ENCODE assay signal across 21 mouse cellular contexts in the genomic region with DNA sequence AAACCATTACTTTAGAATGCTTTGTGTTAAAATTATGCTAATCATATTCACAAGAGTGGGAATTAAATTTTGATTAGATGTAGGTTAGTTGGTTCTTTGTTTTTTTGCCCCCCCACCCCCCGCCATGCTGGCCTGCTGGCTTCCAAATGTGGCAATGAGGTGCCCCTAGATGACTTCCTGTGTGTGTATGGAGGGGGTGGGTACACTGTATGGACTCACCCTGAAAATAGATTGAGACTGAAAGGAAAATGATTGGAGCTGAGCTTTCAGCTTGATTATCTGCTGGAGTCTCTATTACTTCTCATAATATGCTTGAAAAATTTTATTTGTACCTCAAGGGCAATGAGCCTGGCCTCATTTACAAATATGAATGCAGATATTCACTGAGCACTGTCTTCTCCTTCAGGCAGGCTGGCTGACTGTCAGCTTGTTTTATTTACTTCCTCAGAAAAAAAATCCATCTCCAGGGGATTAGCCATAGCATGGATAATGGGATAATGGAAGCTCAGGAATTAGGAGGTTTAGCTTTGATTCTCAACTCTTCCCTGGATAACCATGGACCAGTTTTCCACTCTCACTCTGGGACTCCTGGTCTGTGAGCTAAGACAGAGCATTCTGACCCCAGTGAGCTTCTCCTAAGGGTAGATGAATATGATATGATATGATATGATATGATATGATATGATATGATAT.
DNase-seq lines count a peak whose midpoint lies in the region; ATAC-seq lines count a peak whose summit lies in the region.
"Had no signal": no experiment of that assay in that cellular context is flagged by ENCODE, and none has a peak within 500 bp of the region (broad histone marks: within the 10 kb centered on the region; RNA-seq: fewer than 3 reads in every experiment).

No protein-coding gene starts in this region.

- H3K9ac ChIP-seq in forebrain, embryonic 13.5 days: no peak overlapping the region
- no peak overlapping the region for H3K9ac ChIP-seq in forebrain, embryonic 16.5 days (replicated peaks; ENCODE audit: low read depth, low read length)
- no peak overlapping the region for H3K9ac ChIP-seq in midbrain, embryonic 16.5 days (ENCODE audit: low read depth, low read length)
- H3K9ac ChIP-seq: kidney, embryonic 15.5 days; limb, embryonic 13.5 days; liver, embryonic 13.5 days; stomach, embryonic 15.5 days had no signal

- no peak overlapping the region for H3K4me2 ChIP-seq in forebrain, embryonic 13.5 days
- H3K4me2 ChIP-seq in forebrain, embryonic 16.5 days (ENCODE audit: low read length): no peak overlapping the region
- H3K4me2 ChIP-seq in midbrain, embryonic 16.5 days (ENCODE audit: low read length): no peak overlapping the region
- H3K4me2 ChIP-seq: kidney, embryonic 15.5 days; limb, embryonic 13.5 days; liver, embryonic 13.5 days; stomach, embryonic 15.5 days had no signal

- H3K27ac ChIP-seq in forebrain, embryonic 13.5 days: no peak overlapping the region
- H3K27ac ChIP-seq in forebrain, embryonic 16.5 days (ENCODE audit: low read length): no peak overlapping the region
- no peak overlapping the region for H3K27ac ChIP-seq in midbrain, embryonic 16.5 days (ENCODE audit: low read length)
- H3K27ac ChIP-seq: kidney, embryonic 15.5 days; limb, embryonic 13.5 days; liver, embryonic 13.5 days; stomach, embryonic 15.5 days had no signal

- H3K4me3 ChIP-seq in forebrain, embryonic 13.5 days: no peak overlapping the region
- H3K4me3 ChIP-seq in forebrain, embryonic 16.5 days (replicated peaks; ENCODE audit: low read length): no peak overlapping the region
- H3K4me3 ChIP-seq in midbrain, embryonic 16.5 days (ENCODE audit: low read depth, low read length): no peak overlapping the region
- H3K4me3 ChIP-seq: kidney, embryonic 15.5 days; limb, embryonic 13.5 days; liver, embryonic 13.5 days; stomach, embryonic 15.5 days had no signal

- no peaks in the 10 kb centered on the region for H3K9me3 ChIP-seq in forebrain, embryonic 13.5 days (replicated peaks)
- no peaks in the 10 kb centered on the region for H3K9me3 ChIP-seq in forebrain, embryonic 16.5 days (ENCODE audit: control insufficient read depth, low read length)
- no peaks in the 10 kb centered on the region for H3K9me3 ChIP-seq in midbrain, embryonic 16.5 days (replicated peaks; ENCODE audit: control insufficient read depth, low read length, poor library complexity, severe bottlenecking)
- H3K9me3 ChIP-seq: kidney, embryonic 15.5 days; limb, embryonic 13.5 days; liver, embryonic 13.5 days; stomach, embryonic 15.5 days had no signal

- DNase-seq in retina, postnatal 1 day: peak; percentile 52
- DNase-seq in retina, embryonic 14.5 days (ENCODE audit: low spot score): no peak
- no peak for DNase-seq in urinary bladder, postnatal 36 days (ENCODE audit: low spot score in 2 of 2)
- no peak for DNase-seq in spleen, adult 12 weeks (ENCODE audit: low spot score)
- DNase-seq: adrenal gland, postnatal 14 days; cerebellum, adult 11-12 months; cerebellum, postnatal 10 days; gastrocnemius, postnatal 36 days; kidney, adult 11 months; kidney, postnatal 4 days; layer of hippocampus, adult 9-11 months; liver, embryonic 13.5 days; lung, adult 2 months; lung, postnatal 14 days; thymus, postnatal 25 days had no signal

- WGBS in forebrain, embryonic 13.5 days: 72% methylated on average over 1 of the region's 1 CpGs
- WGBS in forebrain, embryonic 16.5 days: 83% methylated on average over 1 of the region's 1 CpGs
- WGBS in midbrain, embryonic 16.5 days: 42% methylated on average over 1 of the region's 1 CpGs

- no peaks in the 10 kb centered on the region for H3K36me3 ChIP-seq in forebrain, embryonic 13.5 days (ENCODE audit: poor library complexity, severe bottlenecking)
- no peaks in the 10 kb centered on the region for H3K36me3 ChIP-seq in forebrain, embryonic 16.5 days (ENCODE audit: control insufficient read depth, insufficient read depth)
- no peaks in the 10 kb centered on the region for H3K36me3 ChIP-seq in midbrain, embryonic 16.5 days (ENCODE audit: control insufficient read depth, insufficient read depth, low read length)
- H3K36me3 ChIP-seq: kidney, embryonic 15.5 days; limb, embryonic 13.5 days; liver, embryonic 13.5 days; stomach, embryonic 15.5 days had no signal

- no peaks in the 10 kb centered on the region for H3K27me3 ChIP-seq in forebrain, embryonic 13.5 days
- no peaks in the 10 kb centered on the region for H3K27me3 ChIP-seq in forebrain, embryonic 16.5 days (replicated peaks; ENCODE audit: control insufficient read depth, insufficient read depth, low read length)
- H3K27me3 ChIP-seq in midbrain, embryonic 16.5 days (ENCODE audit: control insufficient read depth, insufficient read depth, low read depth, low read length): no peaks in the 10 kb centered on the region
- H3K27me3 ChIP-seq: kidney, embryonic 15.5 days; limb, embryonic 13.5 days; liver, embryonic 13.5 days; stomach, embryonic 15.5 days had no signal

- 0 out of 2 replicates have a peak, but pooled peaks have one; percentile 24 for ATAC-seq in forebrain, embryonic 13.5 days
- ATAC-seq in forebrain, embryonic 16.5 days: no peak
- peak; percentile 77 for ATAC-seq in midbrain, embryonic 16.5 days

- no peaks in the 10 kb centered on the region for H3K4me1 ChIP-seq in forebrain, embryonic 13.5 days
- no peaks in the 10 kb centered on the region for H3K4me1 ChIP-seq in forebrain, embryonic 16.5 days (replicated peaks; ENCODE audit: control insufficient read depth, insufficient read depth, low read length)
- peaks cover 4% of the 10 kb centered on the region; the same call in 1 of the 2 replicates for H3K4me1 ChIP-seq in midbrain, embryonic 16.5 days (ENCODE audit: control insufficient read depth, insufficient read depth, low read length)
- H3K4me1 ChIP-seq: kidney, embryonic 15.5 days; limb, embryonic 13.5 days; liver, embryonic 13.5 days; stomach, embryonic 15.5 days had no signal
